Mouse (Mus musculus) heart, adult 2 months (tissue): Measurements from ENCODE around the gene Rcbtb2. TPM values are rescaled to one million over a fixed set of nuclear protein-coding genes. Genes with fewer than 3 reads are reported as not detected.

Experiments
- DNase-seq, 2 experiments: peaks; one replicate each; pipeline ENCODE4 v3.0.0; 2021
- H3K27ac ChIP-seq: fragments of 200-600 bp; 2 replicates; pipeline ENCODE4 v1.8.1; 2022
- H3K27me3 ChIP-seq: fragments of 200-500 bp; 2 replicates; pipeline ENCODE4 v1.6.1; 2012; ENCODE audit warnings: mild to moderate bottlenecking, low read length, inconsistent platforms, mixed read lengths; ENCODE audit not compliant: control insufficient read depth, insufficient read depth
- H3K36me3 ChIP-seq: fragments of 200-500 bp; 2 replicates; pipeline ENCODE4 v1.6.1; 2012; ENCODE audit warnings: low read length, inconsistent platforms; ENCODE audit not compliant: control insufficient read depth, insufficient read depth
- H3K4me1 ChIP-seq: fragments of 200-500 bp; 2 replicates; pipeline ENCODE4 v1.6.1; 2011; ENCODE audit warnings: low read length; ENCODE audit not compliant: control insufficient read depth, insufficient read depth
- H3K4me3 ChIP-seq: fragments of 200-600 bp; 2 replicates; pipeline ENCODE4 v1.8.1; 2022
- H3K79me2 ChIP-seq: fragments of 200-500 bp; replicated peaks from 2 replicates; pipeline ENCODE4 v1.6.1; 2012; ENCODE audit warnings: mild to moderate bottlenecking, inconsistent platforms, low read length, moderate library complexity, mixed read lengths; ENCODE audit not compliant: control insufficient read depth, insufficient read depth
- H3K9ac ChIP-seq: fragments of 200-500 bp; 2 replicates; pipeline ENCODE4 v1.6.1; 2012; ENCODE audit warnings: low read depth, mild to moderate bottlenecking, control low read depth, inconsistent platforms, low read length, mixed read lengths
- CTCF ChIP-seq: fragments of 200-600 bp; IDR thresholded peaks from 2 replicates; pipeline ENCODE4 v1.8.1; 2022; ENCODE audit warnings: antibody characterized with exemption, mild to moderate bottlenecking, moderate library complexity
- EP300 ChIP-seq: fragments of 200-500 bp; IDR thresholded peaks from 2 replicates; pipeline ENCODE4 v1.6.1; 2011; ENCODE audit warnings: low read depth, low read length, control low read depth; ENCODE audit not compliant: insufficient read depth
- POLR2A ChIP-seq: fragments of 200-500 bp; IDR thresholded peaks from 2 replicates; pipeline ENCODE4 v1.6.1; 2011; ENCODE audit warnings: mild to moderate bottlenecking, low read depth, low read length, control low read depth; ENCODE audit not compliant: insufficient read depth
- WGBS: fragments of 180-500 bp; shearing (Covaris S2); methylation state at CpG from one replicate; pipeline ENCODE4 v1.1.7; 2018; 5-methylcytosine and 5-hydroxymethylcytosine counted together
- intact Hi-C: fragments of 180-260 bp; cut with DNase I; formaldehyde crosslinking; loops from one replicate; pipeline ENCODE4 v1.15.1; 2025
- polyA plus RNA-seq: library from polyadenylated mRNA; depleted of rRNA; stranded (reverse); fragments of >200 nt; gene quantifications from 2 replicates; pipeline ENCODE4 v1.2.3, GENCODE M21; 2012
- total RNA-seq, 2 experiments: library from RNA; stranded (reverse); gene quantifications; 2 replicates each; pipeline ENCODE4 v1.2.3; 2021

The Rcbtb2 gene
- total and polyA plus RNA-seq, 3 experiments = 16.9 to 20.9 (median 20.8) TPM

DNA sequence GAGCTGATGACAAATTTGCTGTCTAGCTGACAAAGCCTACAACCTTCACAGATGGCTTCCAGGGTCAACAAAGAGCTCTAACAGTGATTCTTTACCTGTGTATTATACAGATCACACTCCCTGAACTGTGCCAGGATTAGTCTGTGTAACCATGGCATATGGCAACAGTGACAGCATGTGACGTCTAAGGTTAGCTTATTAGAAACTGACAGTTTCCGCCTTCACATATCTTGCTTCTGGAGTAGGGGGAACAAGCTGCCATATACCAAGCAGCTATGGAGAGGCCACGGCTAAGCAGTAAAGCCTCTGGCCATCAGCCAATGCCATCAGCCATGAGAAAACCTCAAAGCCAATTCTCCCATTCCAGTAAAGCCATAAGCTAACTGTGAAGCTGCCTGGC is 103.5 kb downstream of the Rcbtb2 start:
- no peaks in the 10 kb centered on the region for H3K27me3 ChIP-seq
- intact Hi-C loops = no loop called here
- H3K9ac ChIP-seq = no peak overlapping the region
- H3K36me3 ChIP-seq = peaks cover 19% of the 10 kb centered on the region
- H3K4me1 ChIP-seq = peaks cover 17% of the 10 kb centered on the region
- peak overlapping the region; percentile 87 for H3K27ac ChIP-seq
- TF ChIP-seq CTCF (no peak), EP300 (no peak), POLR2A (no peak)
- 81% methylated on average over 3 of the region's 3 CpGs for WGBS
- no peaks in the 10 kb centered on the region for H3K79me2 ChIP-seq
- no peak for DNase-seq
- H3K4me3 ChIP-seq = no peak overlapping the region

DNA sequence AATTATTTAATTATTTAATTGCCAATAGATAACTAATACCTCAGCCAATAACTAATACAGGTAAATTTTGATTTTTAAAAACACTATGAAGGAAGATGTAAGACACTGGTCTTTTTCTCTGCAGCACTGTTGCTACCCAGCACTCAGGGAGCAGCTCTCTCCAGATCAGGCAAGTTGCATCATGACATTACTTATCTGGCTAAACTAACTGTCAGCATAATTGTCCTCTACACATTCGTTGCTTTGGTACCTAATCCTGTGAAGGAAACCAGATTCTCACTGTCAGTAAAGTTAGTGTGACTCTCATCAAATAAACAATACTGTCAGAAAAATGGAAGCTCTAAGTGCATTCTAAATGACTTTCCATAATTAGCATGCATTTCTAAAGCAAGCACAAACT is 104.0 kb downstream of the Rcbtb2 start:
- Histone ChIP-seq H3K27me3 (no peaks in the 10 kb centered on the region), H3K79me2 (no peaks in the 10 kb centered on the region), H3K4me1 (peaks cover 20% of the 10 kb centered on the region), H3K27ac (peak overlapping the region; percentile 87), H3K9ac (no peak overlapping the region), H3K4me3 (no peak overlapping the region), H3K36me3 (peaks cover 23% of the 10 kb centered on the region)
- no peak for DNase-seq
- intact Hi-C loops = no loop called here
- TF ChIP-seq CTCF = no peak
- no peak for TF ChIP-seq POLR2A
- no peak for TF ChIP-seq EP300
- 10% methylated on average over 1 of the region's 1 CpGs for WGBS

DNA sequence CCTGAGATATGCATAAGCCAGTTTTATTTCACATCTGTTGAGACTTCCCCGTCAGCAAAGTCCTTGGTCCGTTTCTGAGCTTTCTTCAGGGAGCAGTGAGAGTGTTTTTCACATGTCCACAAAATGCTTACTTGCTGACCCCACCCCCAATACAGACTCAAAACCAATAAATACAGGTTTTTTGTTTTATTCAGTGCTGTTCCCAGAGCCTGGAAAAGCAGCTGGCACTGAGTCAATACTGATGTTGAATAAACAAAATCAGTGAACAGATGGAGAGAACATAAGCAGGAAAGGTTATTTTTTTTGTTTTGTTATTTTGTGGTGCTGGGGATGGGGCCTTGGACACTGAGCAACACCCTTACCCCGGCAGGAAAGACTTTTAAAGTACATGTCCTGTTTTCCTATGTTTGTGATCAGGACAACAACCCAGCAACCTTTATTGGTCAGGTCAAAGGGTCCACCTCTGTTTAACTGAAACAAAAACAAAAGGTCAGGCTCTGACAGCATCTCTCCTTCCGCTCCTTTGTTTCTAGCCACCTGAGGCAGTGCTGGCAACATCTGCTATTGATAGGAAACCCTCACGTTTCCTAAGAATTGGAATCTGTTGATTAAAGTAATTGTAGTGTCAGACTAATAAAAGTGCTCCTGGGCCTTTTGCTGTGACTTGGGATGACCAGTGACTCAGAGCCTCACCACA is 108.6 kb downstream of the Rcbtb2 start:
- intact Hi-C loops = no loop called here
- 38% methylated on average over 5 of the region's 5 CpGs for WGBS

DNA sequence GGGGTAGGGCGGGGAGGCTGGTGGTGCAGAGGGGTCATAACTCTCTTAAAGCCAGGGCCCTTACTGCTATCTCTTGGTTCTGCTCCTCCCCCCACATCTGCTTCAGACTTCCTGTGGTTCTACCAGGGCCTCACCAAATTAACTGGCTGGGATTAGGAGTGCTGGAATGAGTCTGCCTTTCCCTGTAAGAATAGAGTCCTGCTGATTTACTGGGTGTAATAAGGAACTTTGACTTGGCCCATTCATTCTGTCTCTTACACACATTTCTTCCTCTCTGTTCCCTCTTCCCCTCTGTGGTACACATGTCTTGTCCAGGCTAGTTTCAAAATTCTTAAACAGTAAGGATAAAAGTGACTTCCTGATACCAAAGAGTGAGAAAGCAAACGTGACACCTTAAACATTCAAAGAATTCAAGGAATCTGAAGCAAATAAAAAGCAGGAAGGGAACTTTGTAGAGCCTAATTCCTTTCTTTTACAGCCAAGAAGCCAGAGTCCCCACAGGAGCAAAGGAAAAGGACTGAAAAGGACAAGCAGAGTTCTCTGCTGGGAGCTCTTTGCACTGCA is 111.7 kb downstream of the Rcbtb2 start:
- no peak overlapping the region for H3K9ac ChIP-seq
- H3K4me1 ChIP-seq = peaks cover 15% of the 10 kb centered on the region
- DNase-seq = no peak
- no peaks in the 10 kb centered on the region for H3K79me2 ChIP-seq
- intact Hi-C loops = loop anchor here (5.0 kb wide), 2 partner anchors 57 to 68 kb away; no protein-coding TSS in a partner anchor
- no peak overlapping the region for H3K4me3 ChIP-seq
- TF ChIP-seq POLR2A = 0 out of 2 replicates have a peak, but pooled peaks have one; percentile 19
- TF ChIP-seq CTCF = no peak
- no peak for TF ChIP-seq EP300
- peak overlapping the region; percentile 60 for H3K27ac ChIP-seq
- peaks cover 9% of the 10 kb centered on the region for H3K36me3 ChIP-seq
- no peaks in the 10 kb centered on the region for H3K27me3 ChIP-seq
- WGBS = 37% methylated on average over 2 of the region's 2 CpGs

More for the DNA sequence above, 108.6 kb downstream of the Rcbtb2 start:
- Histone ChIP-seq H3K27me3 (no peaks in the 10 kb centered on the region), H3K9ac (no peak overlapping the region), H3K36me3 (peaks cover 25% of the 10 kb centered on the region), H3K4me1 (peaks cover 23% of the 10 kb centered on the region), H3K4me3 (no peak overlapping the region), H3K27ac (peak overlapping the region; percentile 74), H3K79me2 (no peaks in the 10 kb centered on the region)
- peak in 1 of 2 experiments; percentile 26 for DNase-seq
- TF ChIP-seq CTCF = no peak
- peak; percentile 19; the same call in 1 of the 2 replicates for TF ChIP-seq EP300
- TF ChIP-seq POLR2A = no peak

DNA sequence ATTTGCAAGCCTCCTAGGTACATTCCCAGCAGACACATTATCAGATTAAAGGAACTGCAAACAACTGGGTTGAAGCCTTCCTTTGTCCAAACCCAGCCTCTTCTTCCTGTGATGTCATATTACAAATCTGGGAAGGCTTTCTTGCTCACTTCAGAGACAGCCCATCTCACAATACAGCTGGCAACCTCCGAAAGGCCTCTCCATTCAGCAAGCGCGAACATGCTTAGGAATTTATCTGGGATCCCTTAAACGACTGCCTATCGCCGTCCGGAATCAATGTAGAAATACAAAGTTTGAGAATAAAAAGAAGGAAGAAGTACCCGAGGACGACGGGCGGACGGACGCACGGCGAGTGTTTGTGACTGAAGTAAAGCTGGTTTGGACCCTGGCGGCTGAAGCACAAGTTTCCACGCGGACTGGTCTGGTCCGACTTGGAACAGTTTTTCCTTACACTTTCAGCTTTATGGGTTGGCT is 115.0 kb downstream of the Rcbtb2 start, which contains the start of gene Lpar6:
Lpar6 (plus strand) TSS at position 48 of the 474 bp plus-strand sequence.
- no peaks in the 10 kb centered on the region for H3K27me3 ChIP-seq
- H3K79me2 ChIP-seq = no peaks in the 10 kb centered on the region
- intact Hi-C loops = loop anchor here (2.0 to 5.0 kb wide), 5 partner anchors 15 to 95 kb away; partner anchors contain the start of gene Rb1
- under 1% methylated on average over 19 of the region's 19 CpGs for WGBS
- H3K36me3 ChIP-seq = peaks cover 9% of the 10 kb centered on the region
- peak; percentile 99 for TF ChIP-seq POLR2A
- peak; percentile 79 for TF ChIP-seq EP300
- peak; percentile 38 for TF ChIP-seq CTCF
- H3K27ac ChIP-seq = peak within 1 kb of the TSS; percentile 89
- H3K4me1 ChIP-seq = peaks cover 10% of the 10 kb centered on the region
- H3K9ac ChIP-seq = peak within 1 kb of the TSS; percentile 70
- peak within 1 kb of the TSS; percentile 62 for H3K4me3 ChIP-seq
- peak; percentile 76 to 80 for DNase-seq
